Mouse (Mus musculus): ENCODE results near the gene Agap1.

DNA sequence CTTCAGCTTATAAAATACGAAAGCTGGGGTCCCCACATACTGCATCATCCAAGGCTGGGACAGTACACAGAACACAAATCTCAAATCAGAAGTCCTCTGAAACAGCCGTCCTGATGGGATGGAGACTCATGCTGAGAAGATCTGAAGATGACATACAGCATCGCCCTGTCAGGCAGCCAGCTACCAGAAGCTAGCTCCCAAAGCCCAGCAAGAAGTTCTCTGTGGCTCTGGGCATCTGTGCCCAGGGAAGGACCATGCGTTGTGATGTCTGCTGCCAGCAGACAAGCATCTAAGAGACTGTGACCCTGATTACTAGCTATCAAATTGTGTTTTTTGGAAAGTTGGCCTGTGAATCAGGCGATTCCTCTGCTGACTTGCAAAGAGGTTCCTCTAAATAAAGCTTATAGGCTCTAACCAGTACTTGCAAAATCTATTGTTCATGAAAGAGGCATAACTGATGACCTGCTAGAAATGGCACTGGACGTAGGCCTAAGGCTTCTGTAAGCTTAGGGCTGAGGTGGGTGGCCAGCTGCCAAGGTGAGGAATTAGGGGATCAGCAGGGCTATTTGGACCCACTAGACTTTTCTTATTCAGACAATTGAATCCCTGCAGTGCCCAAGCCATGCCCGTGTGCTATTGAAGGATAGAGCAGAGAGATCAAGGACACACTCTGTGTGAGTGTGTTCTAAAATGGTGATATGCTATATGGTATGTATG is 121.7 kb downstream of the Agap1 start:
- TF ChIP-seq CTCF (conservative IDR thresholded peaks at IDR 0.05; ENCODE audit: insufficient read depth, insufficient read length, low read depth, low read length), result no peak
- no peak for TF ChIP-seq POLR2A (IDR thresholded peaks at IDR 0.05; ENCODE audit: low read depth, low read length)

Measured in kidney, adult 2 months (tissue).